Mouse (Mus musculus) urinary bladder, postnatal 36 days (tissue): Measurements from ENCODE around the gene Rgs18.

Experiments
- DNase-seq, 2 experiments: peaks; one replicate each; pipeline ENCODE4 v3.0.0; 2022; ENCODE audit warnings: low spot score in 2 of 2, mixed read lengths in 1 of 2

Gene Rgs18

GRCm38 (mm10) chr1:144775331-144775730 is at the start of gene Rgs18:
Gene Rgs18, minus strand, starts transcription at chr1:144775435.
- no peak for DNase-seq

DNA sequence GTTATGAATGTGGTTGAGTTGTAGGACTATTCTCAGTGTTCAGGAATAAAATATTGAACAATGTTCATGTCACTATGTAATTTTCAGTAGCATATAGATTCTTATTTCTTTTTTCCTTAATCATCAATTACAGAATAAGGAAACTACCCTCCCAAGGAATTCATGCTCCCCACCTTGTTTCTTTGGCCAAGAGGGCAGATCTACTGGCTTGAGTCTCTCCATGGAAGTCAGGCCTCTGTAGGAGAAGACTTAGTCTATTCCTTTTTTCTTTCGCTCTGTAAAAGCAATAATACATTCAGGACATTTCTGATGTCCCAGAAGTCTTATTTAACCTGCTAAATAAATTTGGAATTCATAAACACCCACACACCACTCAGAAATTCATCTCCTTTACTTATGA is 841 bp downstream of the Rgs18 start:
- no peak for DNase-seq

GRCm38 (mm10) chr1:144766218-144766617 is 9.0 kb downstream of the Rgs18 start:
- no peak for DNase-seq

- no peak for DNase-seq
Measured at GRCm38 (mm10) chr1:144760792-144761191, 14.4 kb downstream of the Rgs18 start.

GRCm38 (mm10) chr1:144750763-144751162 is 24.5 kb downstream of the Rgs18 start:
- no peak for DNase-seq

DNA sequence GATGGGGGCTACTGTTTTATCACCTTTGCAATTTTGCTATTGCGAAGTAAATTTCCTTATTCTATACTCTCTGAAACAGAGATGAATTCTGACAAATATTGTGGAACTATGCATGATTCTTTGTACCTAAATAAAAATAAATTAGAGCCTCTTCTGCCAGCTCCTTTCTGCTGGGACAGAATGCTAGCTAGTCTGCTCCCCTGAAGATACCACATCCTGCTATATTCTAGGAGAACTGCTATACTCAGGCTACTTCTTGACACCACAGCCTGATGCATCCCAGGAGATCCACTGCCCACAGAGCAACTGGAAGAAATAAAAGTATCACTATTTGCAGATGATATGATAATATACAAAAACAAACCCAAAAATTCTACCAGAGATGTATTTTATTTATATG is 29.1 kb downstream of the Rgs18 start:
- no peak for DNase-seq

GRCm38 (mm10) chr1:144737739-144738138 is 37.5 kb downstream of the Rgs18 start:
- DNase-seq, result no peak

DNA sequence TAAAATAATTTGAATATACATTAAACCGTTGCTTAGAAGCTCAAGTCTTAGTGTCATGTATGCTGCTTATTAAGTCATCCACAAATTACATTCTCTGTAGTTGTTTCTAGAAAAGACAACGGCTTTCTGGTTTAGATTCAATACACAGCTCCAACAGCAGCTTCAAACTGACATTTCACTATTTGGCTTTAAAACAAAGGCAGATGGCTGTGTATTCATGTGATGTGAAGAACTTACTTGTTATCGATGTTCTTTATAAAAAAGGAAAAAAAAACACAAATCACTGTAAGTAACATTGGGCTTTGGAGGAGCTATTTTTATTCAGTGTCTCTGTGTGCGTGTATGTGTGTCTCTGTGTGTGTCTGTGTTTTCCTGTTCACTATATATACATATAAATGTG is 54.5 kb downstream of the Rgs18 start:
- no peak for DNase-seq

- DNase-seq, result no peak
Measured at GRCm38 (mm10) chr1:144704373-144704772, 70.9 kb downstream of the Rgs18 start.
